Comparison of ENCODE assay signal across 10 mouse cellular contexts in the genomic region with DNA sequence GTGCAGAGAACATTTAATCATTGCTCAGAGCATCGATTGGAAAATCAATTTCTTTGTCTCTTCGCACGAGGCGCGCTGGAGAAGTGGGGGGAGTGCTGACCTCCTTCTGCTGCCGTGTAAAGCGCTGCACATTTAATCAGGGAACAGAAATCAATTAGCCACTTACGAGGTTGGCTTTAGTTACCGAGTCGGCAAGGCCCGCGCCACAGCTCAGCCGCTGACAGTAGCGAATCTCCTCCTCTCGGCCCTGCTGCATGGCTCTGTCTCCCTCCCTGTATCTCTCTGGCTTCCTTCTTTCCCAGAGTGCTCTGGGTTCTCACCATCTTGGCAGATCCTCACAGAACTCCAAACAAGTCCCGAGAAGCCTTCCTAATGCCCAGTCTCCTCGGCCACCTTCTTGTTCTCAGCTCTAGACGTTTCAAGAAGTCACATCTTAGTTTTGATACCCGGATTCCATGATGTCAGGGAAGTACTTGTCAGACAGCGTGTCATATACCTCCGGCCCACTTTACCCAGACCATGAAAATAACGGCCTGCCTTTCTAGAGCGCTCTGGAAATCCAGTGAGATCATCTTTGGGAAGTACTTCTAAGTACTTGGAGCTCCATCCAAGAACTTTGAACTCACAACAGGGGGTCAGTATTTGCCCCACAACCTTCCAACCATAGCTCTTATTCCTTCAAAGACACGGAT. TPM values are rescaled to one million over a fixed set of nuclear protein-coding genes. Genes with fewer than 3 reads are reported as not detected.
DNase-seq lines count a peak whose midpoint lies in the region; ATAC-seq lines count a peak whose summit lies in the region.
"Had no signal": no experiment of that assay in that cellular context is flagged by ENCODE, and none has a peak within 500 bp of the region (broad histone marks: within the 10 kb centered on the region; RNA-seq: fewer than 3 reads in every experiment).

No protein-coding gene starts in this region.

- H3K4me3 ChIP-seq in forebrain, embryonic 15.5 days: peak overlapping the region; percentile 18; the same call in 1 of the 2 replicates
- no peak overlapping the region; the same call in 1 of the 2 replicates for H3K4me3 ChIP-seq in liver, embryonic 12.5 days

- intact Hi-C loops in left cerebral cortex, postnatal 10 days (cut with DNase I): no loop called here

- no peaks in the 10 kb centered on the region for H3K27me3 ChIP-seq in forebrain, embryonic 15.5 days
- peaks cover 94% of the 10 kb centered on the region for H3K27me3 ChIP-seq in liver, embryonic 12.5 days (replicated peaks)

- no peaks in the 10 kb centered on the region for H3K36me3 ChIP-seq in forebrain, embryonic 15.5 days
- no peaks in the 10 kb centered on the region for H3K36me3 ChIP-seq in liver, embryonic 12.5 days

- peak overlapping the region; percentile 43 for H3K4me2 ChIP-seq in forebrain, embryonic 15.5 days (replicated peaks)
- H3K4me2 ChIP-seq in liver, embryonic 12.5 days: peak overlapping the region; percentile 27; the same call in 1 of the 2 replicates

- H3K27ac ChIP-seq in forebrain, embryonic 15.5 days (replicated peaks): peak overlapping the region; percentile 74
- no peak overlapping the region for H3K27ac ChIP-seq in liver, embryonic 12.5 days

- H3K9me3 ChIP-seq in forebrain, embryonic 15.5 days: no peaks in the 10 kb centered on the region
- no peaks in the 10 kb centered on the region for H3K9me3 ChIP-seq in liver, embryonic 12.5 days (replicated peaks)

- H3K9ac ChIP-seq in forebrain, embryonic 15.5 days (replicated peaks): peak overlapping the region; percentile 34
- H3K9ac ChIP-seq in liver, embryonic 12.5 days: no peak overlapping the region

- peaks cover 16% of the 10 kb centered on the region for H3K4me1 ChIP-seq in forebrain, embryonic 15.5 days
- H3K4me1 ChIP-seq in liver, embryonic 12.5 days: no peaks in the 10 kb centered on the region

- DNase-seq in right cerebral cortex, postnatal 4 days: peak; percentile 21
- DNase-seq in right cerebral cortex, adult 18-20 months: no peak
- no peak for DNase-seq in left cerebral cortex, postnatal 10 days (ENCODE audit: extremely low spot score in 1 of 2, low spot score in 2 of 2)
- DNase-seq in layer of hippocampus, adult 8-10 months (ENCODE audit: low spot score in 2 of 2): no peak
- no peak for DNase-seq in adrenal gland, postnatal 36 days

- no peak; the same call in 1 of the 2 replicates for ATAC-seq in forebrain, embryonic 15.5 days (replicated peaks)
- no peak for ATAC-seq in liver, embryonic 12.5 days
- ATAC-seq in megakaryocyte progenitor cell, adult 5-6 weeks (replicated peaks; ENCODE audit: poor library complexity): no peak
- ATAC-seq: inflammation-experienced regulatory T-cells, adult 6 months had no signal

- 11% methylated on average over 24 of the region's 24 CpGs for WGBS in forebrain, embryonic 15.5 days
- 22% methylated on average over 24 of the region's 24 CpGs for WGBS in liver, embryonic 12.5 days (ENCODE audit: insufficient replicate concordance)

RNA-seq across cellular contexts. Expression of a gene that starts 17.5 kb away (rescaled TPM):
- polyA plus RNA-seq in forebrain, embryonic 15.5 days (2015; fragmentation: Nextera tagmentation; extraction: Ambion mirVana): 1.8 and 1.9 TPM in 2 replicates
- polyA plus RNA-seq in liver, embryonic 12.5 days (2016; fragmentation: Nextera tagmentation; extraction: Ambion mirVana): 0.72 and 0.75 TPM in 2 replicates
- 10 to 100 TPM; 19.7 to 23.9 TPM for total RNA-seq in left cerebral cortex, postnatal 10 days (2021)
- 10 to 100 TPM; 13.9 to 19.7 (median 16.6) TPM for total RNA-seq in layer of hippocampus, adult 8-10 months (2022)
- total RNA-seq in megakaryocyte progenitor cell, adult 5-6 weeks (2015): not detected in 2 replicates
- not detected in 2 replicates for total RNA-seq in megakaryocyte progenitor cell, adult 5-6 weeks (2017)
- total RNA-seq in adrenal gland, postnatal 36 days (2021): 10 to 100 TPM; 32.8 to 40.4 TPM
- polyA plus RNA-seq: inflammation-experienced regulatory T-cells, adult 6 months; thymus, postnatal 0 days had no signal

RNA-seq across cellular contexts. Expression of a gene that starts 39.1 kb away (rescaled TPM):
- polyA plus RNA-seq in forebrain, embryonic 15.5 days (2015; fragmentation: Nextera tagmentation; extraction: Ambion mirVana): 5.3 and 6.6 TPM in 2 replicates
- 12.4 and 14.0 TPM in 2 replicates for polyA plus RNA-seq in liver, embryonic 12.5 days (2016; fragmentation: Nextera tagmentation; extraction: Ambion mirVana)
- total RNA-seq in left cerebral cortex, postnatal 10 days (2021): 1 to 10 TPM; 1.2 to 1.9 TPM
- under 1 TPM in 3 of 4 experiments, not detected in 1; 0.14 to 0.29 (median 0.23) TPM for total RNA-seq in layer of hippocampus, adult 8-10 months (2022)
- 18.8 and 19.0 TPM in 2 replicates for total RNA-seq in megakaryocyte progenitor cell, adult 5-6 weeks (2015)
- 18.9 and 20.5 TPM in 2 replicates for total RNA-seq in megakaryocyte progenitor cell, adult 5-6 weeks (2017)
- total RNA-seq in adrenal gland, postnatal 36 days (2021): 1 to 10 TPM; 1.8 to 2.1 TPM

Comparison
In these comparisons a context has a peak if more than half of its experiments do, and no peak if none do; other contexts are left out.
1. RNA of a gene that starts 17.5 kb away (total RNA-seq): 32.8 to 40.4 TPM in adrenal gland, postnatal 36 days, 19.7 to 23.9 TPM in left cerebral cortex, postnatal 10 days and 13.9 to 19.7 TPM in layer of hippocampus, adult 8-10 months; not detected in megakaryocyte progenitor cell, adult 5-6 weeks; every median in the first group is over 10 times any median in the second.
2. RNA of a gene that starts 39.1 kb away (total RNA-seq): 18.8 to 20.5 TPM in megakaryocyte progenitor cell, adult 5-6 weeks; 1.8 to 2.1 TPM in adrenal gland, postnatal 36 days, 1.2 to 1.9 TPM in left cerebral cortex, postnatal 10 days and 0.14 to 0.29 TPM in layer of hippocampus, adult 8-10 months; every median in the first group is over 4 times any median in the second.